Mouse (Mus musculus): ENCODE data around the gene Ehd2. TPM values are rescaled to one million over a fixed set of nuclear protein-coding genes. Genes with fewer than 3 reads are reported as not detected.

Ehd2 gene
- polyA plus RNA-seq, 1 experiment: 3.0 TPM

GRCm38 (mm10) chr7:15907971-15908590 lies 59.3 kb downstream of the Ehd2 start:
- TF ChIP-seq POLR2A (IDR thresholded peaks at IDR 0.05; ENCODE audit: control insufficient read depth, low read depth, low read length) (no peak), CTCF (IDR thresholded peaks at IDR 0.05; ENCODE audit: control insufficient read depth, insufficient read depth, insufficient replicate concordance, low read depth, low read length) (no peak)
- H3K4me3 ChIP-seq (ENCODE audit: control insufficient read depth, low read depth, low read length): no peak overlapping the region
- H3K4me1 ChIP-seq (ENCODE audit: control insufficient read depth, insufficient read depth, low read length): no peaks in the 10 kb centered on the region
- no peak overlapping the region for H3K27ac ChIP-seq (ENCODE audit: control insufficient read depth, insufficient read depth, low read depth, low read length)
- no peaks in the 10 kb centered on the region for H3K36me3 ChIP-seq (ENCODE audit: control insufficient read depth, insufficient read depth, low read length)
- H3K27me3 ChIP-seq (ENCODE audit: control insufficient read depth, insufficient read depth, low read length): no peaks in the 10 kb centered on the region

GRCm38 (mm10) chr7:15906602-15907001 lies 60.8 kb downstream of the Ehd2 start:
- no peaks in the 10 kb centered on the region for H3K36me3 ChIP-seq (ENCODE audit: control insufficient read depth, insufficient read depth, low read length)
- H3K4me1 ChIP-seq (ENCODE audit: control insufficient read depth, insufficient read depth, low read length): 0 out of 2 replicates have a peak, but pooled peaks cover 2% of the 10 kb centered on the region
- H3K27ac ChIP-seq (ENCODE audit: control insufficient read depth, insufficient read depth, low read depth, low read length): no peak overlapping the region
- no peak overlapping the region for H3K4me3 ChIP-seq (ENCODE audit: control insufficient read depth, low read depth, low read length)
- TF ChIP-seq POLR2A (IDR thresholded peaks at IDR 0.05; ENCODE audit: control insufficient read depth, low read depth, low read length) (no peak), CTCF (IDR thresholded peaks at IDR 0.05; ENCODE audit: control insufficient read depth, insufficient read depth, insufficient replicate concordance, low read depth, low read length) (no peak)
- H3K27me3 ChIP-seq (ENCODE audit: control insufficient read depth, insufficient read depth, low read length): no peaks in the 10 kb centered on the region

- Histone ChIP-seq H3K36me3 (ENCODE audit: control insufficient read depth, insufficient read depth, low read length) (no peaks in the 10 kb centered on the region), H3K4me3 (ENCODE audit: control insufficient read depth, low read depth, low read length) (no peak overlapping the region), H3K27ac (ENCODE audit: control insufficient read depth, insufficient read depth, low read depth, low read length) (no peak overlapping the region), H3K27me3 (ENCODE audit: control insufficient read depth, insufficient read depth, low read length) (no peaks in the 10 kb centered on the region), H3K4me1 (ENCODE audit: control insufficient read depth, insufficient read depth, low read length) (0 out of 2 replicates have a peak, but pooled peaks cover 2% of the 10 kb centered on the region)
- TF ChIP-seq POLR2A (IDR thresholded peaks at IDR 0.05; ENCODE audit: control insufficient read depth, low read depth, low read length) (no peak), CTCF (IDR thresholded peaks at IDR 0.05; ENCODE audit: control insufficient read depth, insufficient read depth, insufficient replicate concordance, low read depth, low read length) (no peak)
Observed at GRCm38 (mm10) chr7:15905861-15906260, 61.5 kb downstream of the Ehd2 start.

DNA sequence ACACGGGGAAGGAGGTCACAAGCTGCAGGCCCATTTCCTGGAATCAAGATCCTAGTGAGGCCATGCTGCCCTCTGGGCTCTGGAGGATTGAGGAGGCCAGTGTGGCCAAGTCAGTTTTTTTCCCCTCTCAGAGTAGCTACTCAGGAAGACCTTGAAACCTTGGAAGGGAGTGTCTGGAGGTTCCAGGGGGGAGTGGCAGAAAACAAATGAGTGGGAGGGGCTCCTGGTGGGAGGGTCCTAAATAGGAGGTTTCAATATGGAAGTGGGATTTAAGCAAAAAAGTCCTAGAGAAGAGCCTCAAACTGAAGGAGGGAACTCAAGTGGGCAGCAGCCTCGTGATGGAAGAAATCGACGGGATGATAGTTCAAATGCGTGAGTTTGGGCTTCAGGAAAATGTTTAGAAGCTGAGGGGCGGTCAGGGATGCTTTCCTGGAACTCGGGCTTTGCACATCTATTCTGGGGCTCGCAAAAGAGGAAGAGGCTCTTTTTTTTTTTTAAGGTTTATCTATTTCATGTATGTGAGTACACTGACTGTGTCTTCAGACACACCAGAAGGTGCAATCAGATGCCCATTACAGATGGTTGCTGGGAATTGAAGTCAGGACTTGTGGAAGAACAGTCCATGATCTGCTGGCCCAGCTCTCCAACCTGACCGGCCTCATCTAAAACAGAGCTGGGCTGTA lies 65.9 kb downstream of the Ehd2 start:
- Histone ChIP-seq H3K36me3 (ENCODE audit: control insufficient read depth, insufficient read depth, low read length) (no peaks in the 10 kb centered on the region), H3K27ac (ENCODE audit: control insufficient read depth, insufficient read depth, low read depth, low read length) (no peak overlapping the region), H3K4me1 (ENCODE audit: control insufficient read depth, insufficient read depth, low read length) (0 out of 2 replicates have a peak, but pooled peaks cover 2% of the 10 kb centered on the region), H3K27me3 (ENCODE audit: control insufficient read depth, insufficient read depth, low read length) (no peaks in the 10 kb centered on the region), H3K4me3 (ENCODE audit: control insufficient read depth, low read depth, low read length) (no peak overlapping the region)
- TF ChIP-seq CTCF (IDR thresholded peaks at IDR 0.05; ENCODE audit: control insufficient read depth, insufficient read depth, insufficient replicate concordance, low read depth, low read length) (no peak), POLR2A (IDR thresholded peaks at IDR 0.05; ENCODE audit: control insufficient read depth, low read depth, low read length) (no peak)

Other genes with a start within 250 kb of the Ehd2 start
- gene Obox5, start 217.4 kb downstream of the Ehd2 start, polyA plus RNA-seq (2012; rRNA removed): not detected in 2 replicates
- gene Obox6, start 127.9 kb downstream of the Ehd2 start, polyA plus RNA-seq (2012; rRNA removed): not detected in 2 replicates
- not detected in 2 replicates for gene Crx, start 87.6 kb downstream of the Ehd2 start, polyA plus RNA-seq (2012; rRNA removed)
- gene Crxos, start 85.0 kb downstream of the Ehd2 start, polyA plus RNA-seq (2012; rRNA removed): not detected in 2 replicates
- 409 and 443 TPM in 2 replicates for gene Selenow, start 45.2 kb downstream of the Ehd2 start, polyA plus RNA-seq (2012; rRNA removed)
- gene Nop53, start 21.5 kb downstream of the Ehd2 start, polyA plus RNA-seq (2012; rRNA removed): 57.2 and 81.1 TPM in 2 replicates
- gene Bicra, start 80.4 kb upstream of the Ehd2 start, polyA plus RNA-seq (2012; rRNA removed): 5.9 and 7.3 TPM in 2 replicates
- 98.8 and 100 TPM in 2 replicates for gene Zfp541, start 94.2 kb upstream of the Ehd2 start, polyA plus RNA-seq (2012; rRNA removed)
- 134 and 145 TPM in 2 replicates for gene Napa, start 130.9 kb upstream of the Ehd2 start, polyA plus RNA-seq (2012; rRNA removed)
- gene Kptn, start 152.3 kb upstream of the Ehd2 start, polyA plus RNA-seq (2012; rRNA removed): 13.6 and 14.4 TPM in 2 replicates
- 34.7 and 35.7 TPM in 2 replicates for gene Slc8a2, start 162.3 kb upstream of the Ehd2 start, polyA plus RNA-seq (2012; rRNA removed)
- 2.5 and 2.6 TPM in 2 replicates for gene Meis3, start 207.5 kb upstream of the Ehd2 start, polyA plus RNA-seq (2012; rRNA removed)

Data from testis, adult 2 months (tissue).